Mouse (Mus musculus) limb, embryonic 12.5 days (tissue): ENCODE data around the gene Slc39a2. TPM values are rescaled to one million over a fixed set of nuclear protein-coding genes. Genes with fewer than 3 reads are reported as not detected.

ENCODE experiments used
- ATAC-seq: fragments of 200-750 bp; cut with Nextera tagmentation; 2 replicates; pipeline ENCODE4 v1.8.0; 2017; ENCODE audit warnings: low read depth, moderate TSS enrichment; ENCODE audit not compliant: insufficient number of reproducible peaks, insufficient read depth, low FRiP score, low TSS enrichment
- H3K27ac ChIP-seq: fragments of 300-500 bp; sonication (generic); 2 replicates; pipeline ENCODE4 v1.5.1; 2016; ENCODE audit warnings: mild to moderate bottlenecking, moderate library complexity
- H3K27me3 ChIP-seq: fragments of 300-500 bp; sonication (generic); 2 replicates; pipeline ENCODE4 v1.6.1; 2016; ENCODE audit warnings: mild to moderate bottlenecking, moderate library complexity
- H3K36me3 ChIP-seq: fragments of 300-500 bp; sonication (generic); 2 replicates; pipeline ENCODE4 v1.6.1; 2016; ENCODE audit warnings: mild to moderate bottlenecking, moderate library complexity
- H3K4me1 ChIP-seq: fragments of 300-500 bp; sonication (generic); replicated peaks from 2 replicates; pipeline ENCODE4 v1.6.1; 2016
- H3K4me2 ChIP-seq: fragments of 300-500 bp; sonication (generic); 2 replicates; pipeline ENCODE4 v1.6.1; 2016; ENCODE audit warnings: mild to moderate bottlenecking, moderate library complexity
- H3K4me3 ChIP-seq: fragments of 300-500 bp; sonication (generic); replicated peaks from 2 replicates; pipeline ENCODE4 v1.5.1; 2016; ENCODE audit warnings: mild to moderate bottlenecking
- H3K9ac ChIP-seq: fragments of 300-500 bp; sonication (generic); replicated peaks from 2 replicates; pipeline ENCODE4 v1.6.1; 2016; ENCODE audit warnings: mild to moderate bottlenecking, moderate library complexity
- H3K9me3 ChIP-seq: fragments of 300-500 bp; sonication (generic); 2 replicates; pipeline ENCODE4 v1.6.1; 2016; ENCODE audit warnings: mild to moderate bottlenecking, moderate library complexity
- whole genome bisulfite sequencing: fragments of 180-500 bp; shearing (Covaris S2); methylation state at CpG from one replicate; pipeline ENCODE4 v1.1.7; 2016; 5-methylcytosine and 5-hydroxymethylcytosine counted together
- polyA plus RNA-seq: library from polyadenylated mRNA; unstranded; fragments of >200 nt; fragmentation: Nextera tagmentation; extraction: Ambion mirVana; gene quantifications from 2 replicates; pipeline ENCODE4 v1.2.1, GENCODE M21; 2016

Gene Slc39a2
- polyA plus RNA-seq, 1 experiment from 2014 or later = 0.48 TPM

- ATAC-seq = peak; percentile 43; the same call in 1 of the 2 replicates
- 62% methylated on average over 9 of the region's 9 CpGs for WGBS
Observed at GRCm38 (mm10) chr14:51902806-51903710, 10.4 kb downstream of the Slc39a2 start.

DNA sequence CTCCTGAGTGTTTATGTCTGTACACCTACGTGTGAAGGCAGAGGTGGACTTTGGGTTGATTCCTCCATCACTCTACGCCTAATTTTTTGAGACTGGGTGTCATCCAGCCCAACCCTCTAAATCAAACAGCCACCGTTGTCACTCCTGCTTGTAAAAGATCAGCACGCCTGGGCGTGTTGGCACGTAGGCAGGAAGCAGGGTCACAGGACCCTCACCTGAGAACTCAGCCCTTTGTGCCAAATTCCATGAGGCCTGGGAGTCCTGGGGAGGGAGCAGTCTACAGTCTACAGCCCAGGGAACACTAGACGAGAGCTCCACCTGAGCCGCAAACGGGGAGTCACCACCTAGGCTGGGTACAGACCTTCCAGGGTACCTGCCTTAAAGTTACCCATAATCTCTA is 11.1 kb downstream of the Slc39a2 start:
- Histone ChIP-seq H3K9ac (no peak overlapping the region), H3K9me3 (no peaks in the 10 kb centered on the region), H3K27me3 (no peaks in the 10 kb centered on the region), H3K4me3 (no peak overlapping the region), H3K4me2 (no peak overlapping the region), H3K27ac (no peak overlapping the region), H3K4me1 (no peaks in the 10 kb centered on the region), H3K36me3 (peaks cover 3% of the 10 kb centered on the region; the same call in 1 of the 2 replicates)
- no peak for ATAC-seq
- WGBS = 80% methylated on average over 9 of the region's 9 CpGs

More at GRCm38 (mm10) chr14:51902806-51903710, 10.4 kb downstream of the Slc39a2 start:
- no peaks in the 10 kb centered on the region for H3K27me3 ChIP-seq
- H3K9me3 ChIP-seq = no peaks in the 10 kb centered on the region
- no peak overlapping the region for H3K9ac ChIP-seq
- no peak overlapping the region for H3K4me3 ChIP-seq
- peaks cover 3% of the 10 kb centered on the region; the same call in 1 of the 2 replicates for H3K36me3 ChIP-seq
- no peak overlapping the region for H3K4me2 ChIP-seq
- H3K4me1 ChIP-seq = no peaks in the 10 kb centered on the region
- no peak overlapping the region for H3K27ac ChIP-seq

GRCm38 (mm10) chr14:51904706-51905105 is 12.0 kb downstream of the Slc39a2 start:
- no peak overlapping the region for H3K4me2 ChIP-seq
- H3K27ac ChIP-seq = no peak overlapping the region
- ATAC-seq = no peak
- 69% methylated on average over 7 of the region's 7 CpGs for WGBS
- peaks cover 3% of the 10 kb centered on the region; the same call in 1 of the 2 replicates for H3K36me3 ChIP-seq
- H3K9me3 ChIP-seq = no peaks in the 10 kb centered on the region
- H3K4me1 ChIP-seq = no peaks in the 10 kb centered on the region
- no peak overlapping the region for H3K9ac ChIP-seq
- H3K4me3 ChIP-seq = no peak overlapping the region
- no peaks in the 10 kb centered on the region for H3K27me3 ChIP-seq

- Histone ChIP-seq H3K4me2 (no peak overlapping the region), H3K27ac (no peak overlapping the region), H3K36me3 (peaks cover 3% of the 10 kb centered on the region; the same call in 1 of the 2 replicates), H3K9me3 (no peaks in the 10 kb centered on the region), H3K27me3 (peaks cover 3% of the 10 kb centered on the region), H3K4me3 (no peak overlapping the region), H3K4me1 (no peaks in the 10 kb centered on the region), H3K9ac (no peak overlapping the region)
- WGBS = 93% methylated on average over 11 of the region's 11 CpGs
- ATAC-seq = no peak
Observed at GRCm38 (mm10) chr14:51906102-51906501, 13.4 kb downstream of the Slc39a2 start.

DNA sequence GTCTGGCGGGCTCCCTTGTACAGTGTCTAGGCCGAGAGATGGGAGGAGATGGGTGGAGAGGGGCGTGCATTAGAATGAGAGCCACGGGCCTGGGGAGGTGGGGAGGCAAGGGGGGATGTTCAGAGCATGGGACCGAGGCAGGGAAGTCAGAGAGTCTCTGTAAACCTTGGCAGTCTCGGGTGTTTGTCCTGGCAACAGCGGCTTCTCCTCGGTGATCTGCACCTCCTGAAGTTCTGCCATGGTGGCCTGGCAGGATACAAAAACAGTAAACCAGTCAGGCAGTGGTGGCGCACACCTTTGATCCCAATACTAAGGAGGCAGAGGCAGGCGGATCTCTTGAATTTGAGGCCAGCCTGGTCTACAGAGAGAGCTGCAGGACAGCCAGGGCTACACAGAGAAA is 18.6 kb downstream of the Slc39a2 start:
- Histone ChIP-seq H3K4me3 (no peak overlapping the region), H3K9ac (no peak overlapping the region), H3K27ac (no peak overlapping the region), H3K27me3 (peaks cover 16% of the 10 kb centered on the region), H3K4me2 (no peak overlapping the region), H3K9me3 (no peaks in the 10 kb centered on the region), H3K4me1 (peaks cover 19% of the 10 kb centered on the region), H3K36me3 (no peaks in the 10 kb centered on the region)
- WGBS = 90% methylated on average over 10 of the region's 10 CpGs
- ATAC-seq = no peak

- 9% methylated on average over 14 of the region's 14 CpGs for WGBS
- H3K4me1 ChIP-seq = peaks cover 19% of the 10 kb centered on the region
- H3K27ac ChIP-seq = peak overlapping the region; percentile 80; the same call in 1 of the 2 replicates
- peak; percentile 13; the same call in 1 of the 2 replicates for ATAC-seq
- peaks cover 16% of the 10 kb centered on the region for H3K27me3 ChIP-seq
- H3K36me3 ChIP-seq = no peaks in the 10 kb centered on the region
- H3K9ac ChIP-seq = peak overlapping the region; percentile 72
- no peaks in the 10 kb centered on the region for H3K9me3 ChIP-seq
- peak overlapping the region; percentile 98 for H3K4me2 ChIP-seq
- H3K4me3 ChIP-seq = peak overlapping the region; percentile 64
Observed at GRCm38 (mm10) chr14:51912391-51913061, 19.8 kb downstream of the Slc39a2 start.

- Histone ChIP-seq H3K36me3 (no peaks in the 10 kb centered on the region), H3K4me2 (peak overlapping the region; percentile 98), H3K9me3 (no peaks in the 10 kb centered on the region), H3K4me3 (peak overlapping the region; percentile 64), H3K9ac (peak overlapping the region; percentile 72), H3K27ac (peak overlapping the region; percentile 80), H3K27me3 (peaks cover 16% of the 10 kb centered on the region), H3K4me1 (peaks cover 19% of the 10 kb centered on the region)
- peak; percentile 64 for ATAC-seq
- under 1% methylated on average over 58 of the region's 58 CpGs for WGBS
Observed at GRCm38 (mm10) chr14:51913062-51913959, 20.6 kb downstream of the Slc39a2 start.

DNA sequence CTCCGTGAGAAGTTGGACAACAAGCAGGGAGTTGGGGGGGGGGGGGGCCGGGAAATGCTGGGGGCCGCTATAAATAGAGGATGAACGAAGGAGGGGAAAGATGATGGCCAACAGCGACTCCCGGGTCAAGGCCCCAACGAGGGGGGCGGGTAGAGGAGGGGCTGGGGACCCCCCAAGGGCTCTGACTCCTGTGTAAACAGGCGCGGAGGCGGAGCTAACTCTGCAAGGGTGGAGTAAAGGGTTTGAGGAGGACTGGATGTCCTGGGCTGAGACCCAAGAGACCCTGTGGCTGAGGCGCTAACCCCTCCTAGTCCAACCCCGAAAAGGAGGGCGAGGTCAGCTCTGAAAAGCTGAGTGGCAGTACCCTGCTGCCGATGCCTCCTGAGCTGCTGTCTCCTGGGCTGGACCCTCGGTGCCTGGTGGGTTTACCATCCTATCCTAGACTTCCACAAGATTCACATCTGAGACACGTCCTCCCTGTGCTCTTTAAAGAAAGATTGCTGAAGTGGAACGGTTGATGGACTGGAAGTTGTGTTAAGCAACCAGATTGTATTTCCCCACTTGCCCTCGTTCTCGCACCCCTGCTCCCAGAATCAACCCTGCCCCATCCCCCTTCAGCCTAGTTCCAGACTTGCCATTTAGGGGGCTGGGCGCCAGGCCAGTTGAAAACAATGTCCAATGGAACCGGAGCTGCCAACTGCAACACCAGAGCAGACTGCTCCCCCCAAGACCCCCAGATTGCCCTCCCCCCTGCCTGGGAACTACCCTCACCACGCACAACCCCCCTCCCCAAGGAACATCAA is 21.5 kb downstream of the Slc39a2 start, which contains the start of gene Ndrg2:
TSS of gene Ndrg2 (minus strand) at position 199 of the 803 bp plus-strand sequence.
- WGBS = 3% methylated on average over 22 of the region's 23 CpGs
- H3K9me3 ChIP-seq = no peaks in the 10 kb centered on the region
- peak; percentile 67; the same call in 1 of the 2 replicates for ATAC-seq

DNA sequence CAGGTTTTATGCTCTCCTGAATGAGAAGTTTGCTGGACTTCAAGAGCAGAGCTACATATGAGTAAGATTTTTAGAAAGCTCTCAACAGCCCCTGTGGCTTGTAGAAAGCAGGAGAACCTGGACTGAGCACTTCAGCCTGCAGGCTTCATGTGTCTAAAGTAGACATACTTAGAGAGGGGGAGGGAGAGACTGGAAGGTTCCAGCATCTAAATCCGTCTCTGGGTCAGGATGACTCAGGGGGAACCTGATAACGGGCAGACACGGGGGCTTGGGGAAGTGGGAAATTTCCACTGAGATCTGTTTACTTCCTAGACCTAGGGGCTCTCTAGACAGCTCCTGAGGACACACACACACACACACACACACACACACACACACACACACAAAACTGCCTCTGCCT is 22.3 kb downstream of the Slc39a2 start:
- Histone ChIP-seq H3K4me2 (peak overlapping the region; percentile 98), H3K9me3 (no peaks in the 10 kb centered on the region), H3K27me3 (peaks cover 16% of the 10 kb centered on the region), H3K4me3 (no peak overlapping the region), H3K36me3 (no peaks in the 10 kb centered on the region), H3K9ac (no peak overlapping the region), H3K4me1 (peaks cover 19% of the 10 kb centered on the region), H3K27ac (peak overlapping the region; percentile 80)
- WGBS = 26% methylated on average over 3 of the region's 3 CpGs
- no peak for ATAC-seq

More for the DNA sequence above, 21.5 kb downstream of the Slc39a2 start, which contains the start of gene Ndrg2:
- no peaks in the 10 kb centered on the region for H3K36me3 ChIP-seq
- H3K9ac ChIP-seq = peak within 1 kb of the TSS; percentile 72
- H3K27me3 ChIP-seq = peaks cover 16% of the 10 kb centered on the region
- peak within 1 kb of the TSS; percentile 98 for H3K4me2 ChIP-seq
- H3K4me3 ChIP-seq = peak within 1 kb of the TSS; percentile 64
- peaks cover 19% of the 10 kb centered on the region for H3K4me1 ChIP-seq
- H3K27ac ChIP-seq = peak within 1 kb of the TSS; percentile 80

GRCm38 (mm10) chr14:51916539-51916938 is 23.9 kb downstream of the Slc39a2 start:
- Histone ChIP-seq H3K9me3 (no peaks in the 10 kb centered on the region), H3K4me1 (peaks cover 19% of the 10 kb centered on the region), H3K4me3 (no peak overlapping the region), H3K27me3 (peaks cover 9% of the 10 kb centered on the region; the same call in 1 of the 2 replicates), H3K4me2 (no peak overlapping the region), H3K9ac (no peak overlapping the region), H3K27ac (no peak overlapping the region), H3K36me3 (no peaks in the 10 kb centered on the region)
- no peak for ATAC-seq
- 89% methylated on average over 4 of the region's 4 CpGs for WGBS
